Mouse (Mus musculus) E14TG2a.4 (cell line): ENCODE data around the gene Arhgef28.

Experiments used
- CTCF ChIP-seq: conservative IDR thresholded peaks from 2 replicates; pipeline ENCODE4 v1.5.1; 2014; ENCODE audit warnings: low read length
- POU5F1 ChIP-seq: IDR thresholded peaks from 2 replicates; pipeline ENCODE4 v1.6.1; 2014; ENCODE audit warnings: low read length, borderline replicate concordance

GRCm38 (mm10) chr13:98121124-98121470 is 85.1 kb downstream of the Arhgef28 start:
- TF ChIP-seq CTCF: no peak
- TF ChIP-seq POU5F1: no peak
